ENCODE assay signal across 24 mouse cellular contexts in genomic region chr14:108334879-108335278, GRCm38 (mm10).
"Had no signal": no experiment of that assay in that cellular context is flagged by ENCODE, and none has a peak within 500 bp of the region (broad histone marks: within the 10 kb centered on the region; RNA-seq: fewer than 3 reads in every experiment).

No protein-coding gene starts in this region.

- H3K27me3 ChIP-seq: embryonic facial prominence, embryonic 12.5 days; embryonic facial prominence, embryonic 13.5 days; embryonic facial prominence, embryonic 15.5 days; forebrain, embryonic 12.5 days; forebrain, embryonic 13.5 days; forebrain, embryonic 15.5 days had no signal

- DNase-seq: cerebellum, adult 9-11 months; cerebellum, postnatal 10 days; cerebellum, postnatal 14 days; cerebellum, postnatal 25 days; cerebellum, postnatal 36 days; embryo, embryonic 11 days; forebrain, postnatal 0 days; gastrocnemius, adult 2 months; gastrocnemius, postnatal 10 days; gastrocnemius, postnatal 14 days; gastrocnemius, postnatal 25 days; gastrocnemius, postnatal 36 days; heart, adult 11 months; heart, adult 18-20 months; heart, adult 2 months had no signal

- H3K9ac ChIP-seq: embryonic facial prominence, embryonic 12.5 days; embryonic facial prominence, embryonic 13.5 days; embryonic facial prominence, embryonic 15.5 days; forebrain, embryonic 12.5 days; forebrain, embryonic 13.5 days; forebrain, embryonic 15.5 days; forebrain, postnatal 0 days had no signal

- H3K36me3 ChIP-seq: embryonic facial prominence, embryonic 10.5 days; embryonic facial prominence, embryonic 12.5 days; embryonic facial prominence, embryonic 13.5 days; embryonic facial prominence, embryonic 15.5 days; forebrain, embryonic 10.5 days; forebrain, embryonic 12.5 days; forebrain, embryonic 15.5 days had no signal

- H3K9me3 ChIP-seq: embryonic facial prominence, embryonic 10.5 days; embryonic facial prominence, embryonic 12.5 days; embryonic facial prominence, embryonic 13.5 days; embryonic facial prominence, embryonic 15.5 days; forebrain, embryonic 10.5 days; forebrain, embryonic 12.5 days; forebrain, embryonic 13.5 days; forebrain, embryonic 15.5 days had no signal

- H3K4me1 ChIP-seq: embryonic facial prominence, embryonic 10.5 days; embryonic facial prominence, embryonic 12.5 days; embryonic facial prominence, embryonic 13.5 days; embryonic facial prominence, embryonic 15.5 days; forebrain, embryonic 10.5 days; forebrain, embryonic 12.5 days; forebrain, embryonic 13.5 days; forebrain, embryonic 15.5 days had no signal

- H3K27ac ChIP-seq: embryonic facial prominence, embryonic 10.5 days; embryonic facial prominence, embryonic 12.5 days; embryonic facial prominence, embryonic 13.5 days; embryonic facial prominence, embryonic 15.5 days; forebrain, embryonic 10.5 days; forebrain, embryonic 12.5 days; forebrain, embryonic 13.5 days; forebrain, embryonic 15.5 days; gastrocnemius, adult 2 months; heart, adult 2 months had no signal

- H3K4me3 ChIP-seq: embryonic facial prominence, embryonic 10.5 days; embryonic facial prominence, embryonic 12.5 days; embryonic facial prominence, embryonic 13.5 days; embryonic facial prominence, embryonic 15.5 days; erythroblast, embryonic 14.5 days; forebrain, embryonic 10.5 days; forebrain, embryonic 12.5 days; forebrain, embryonic 13.5 days; forebrain, embryonic 15.5 days; gastrocnemius, adult 2 months; heart, adult 2 months had no signal
